Mouse (Mus musculus) kidney, adult 2 months (tissue): ENCODE measurements around the gene Gpr88. TPM values are rescaled to one million over a fixed set of nuclear protein-coding genes. Genes with fewer than 3 reads are reported as not detected.
"Not testable (repeated sequence)": the region's sequence is repeated elsewhere in the genome, so short reads cannot be mapped to it uniquely, and the experiment has no call there.

Experiments
- DNase-seq: peaks from one replicate; pipeline ENCODE4 v3.0.0; 2021
- H3K27ac ChIP-seq: fragments of 200-500 bp; 2 replicates; pipeline ENCODE4 v1.5.1; 2012; ENCODE audit warnings: low read depth, low read length, control low read depth, inconsistent platforms; ENCODE audit not compliant: insufficient read depth
- H3K27me3 ChIP-seq: fragments of 200-500 bp; replicated peaks from 2 replicates; pipeline ENCODE4 v1.6.1; 2012; ENCODE audit warnings: mild to moderate bottlenecking, moderate library complexity, low read length, inconsistent platforms; ENCODE audit not compliant: control insufficient read depth, insufficient read depth
- H3K36me3 ChIP-seq: fragments of 200-500 bp; 2 replicates; pipeline ENCODE4 v1.6.1; 2012; ENCODE audit warnings: mild to moderate bottlenecking, moderate library complexity, low read length, inconsistent platforms; ENCODE audit not compliant: control insufficient read depth, insufficient read depth
- H3K4me1 ChIP-seq: fragments of 200-500 bp; 2 replicates; pipeline ENCODE4 v1.6.1; 2011; ENCODE audit warnings: low read length; ENCODE audit not compliant: control insufficient read depth, insufficient read depth
- H3K4me3 ChIP-seq: fragments of 200-500 bp; 2 replicates; pipeline ENCODE4 v1.5.1; 2011; ENCODE audit warnings: mild to moderate bottlenecking, low read depth, low read length, control low read depth; ENCODE audit not compliant: insufficient read depth
- CTCF ChIP-seq: fragments of 200-500 bp; conservative IDR thresholded peaks from 2 replicates; pipeline ENCODE4 v1.5.1; 2011; ENCODE audit warnings: low read depth, mild to moderate bottlenecking, control low read depth, low read length, moderate library complexity, mixed read lengths; ENCODE audit not compliant: insufficient read depth, insufficient read length
- POLR2A ChIP-seq: fragments of 200-500 bp; IDR thresholded peaks from one replicate; pipeline ENCODE4 v1.6.1; 2011; ENCODE audit warnings: low read depth, low read length, control low read depth
- WGBS: fragments of 180-500 bp; shearing (Covaris S2); methylation state at CpG from one replicate; pipeline ENCODE4 v1.1.7; 2018; 5-methylcytosine and 5-hydroxymethylcytosine counted together
- polyA plus RNA-seq: library from polyadenylated mRNA; depleted of rRNA; stranded (reverse); fragments of >200 nt; gene quantifications from 2 replicates; pipeline ENCODE4 v1.2.3, GENCODE M21; 2012

The Gpr88 gene
- polyA plus RNA-seq, 1 experiment: 0.39 TPM

GRCm38 (mm10) chr3:116227383-116227782 is 25.9 kb downstream of the Gpr88 start:
- TF ChIP-seq CTCF (no peak), POLR2A (no peak)
- Histone ChIP-seq H3K36me3 (no peaks in the 10 kb centered on the region), H3K4me1 (no peaks in the 10 kb centered on the region), H3K27ac (no peak overlapping the region), H3K27me3 (no peaks in the 10 kb centered on the region), H3K4me3 (no peak overlapping the region)
- WGBS: 80% methylated on average over 5 of the region's 5 CpGs
- no peak for DNase-seq

DNA sequence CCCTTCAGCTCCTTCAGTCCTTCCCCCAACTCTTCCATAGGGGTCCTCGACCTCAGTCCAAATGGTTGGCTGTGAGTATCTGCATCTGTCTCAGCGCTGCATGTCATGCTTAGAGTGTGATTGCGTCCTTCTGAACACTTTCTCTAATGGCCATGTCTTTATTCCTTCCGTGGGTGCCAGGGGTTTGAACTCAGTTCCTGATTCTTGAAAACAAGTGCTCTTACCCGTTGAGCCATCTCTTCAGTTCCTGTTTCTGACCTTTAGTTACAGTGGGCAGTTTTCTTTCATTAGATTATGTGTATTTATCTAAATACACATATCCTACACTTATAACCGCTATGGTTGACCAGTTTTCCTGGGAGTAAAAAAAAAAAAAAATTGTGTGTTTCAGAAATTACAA is 26.4 kb downstream of the Gpr88 start:
- 90% methylated on average over 6 of the region's 6 CpGs for WGBS
- TF ChIP-seq CTCF (no peak), POLR2A (no peak)
- no peaks in the 10 kb centered on the region for H3K36me3 ChIP-seq
- no peak overlapping the region for H3K4me3 ChIP-seq
- DNase-seq: no peak
- no peaks in the 10 kb centered on the region for H3K27me3 ChIP-seq
- no peak overlapping the region for H3K27ac ChIP-seq
- H3K4me1 ChIP-seq: no peaks in the 10 kb centered on the region

GRCm38 (mm10) chr3:116222511-116223243 is 30.6 kb downstream of the Gpr88 start:
- Histone ChIP-seq H3K4me3 (no peak overlapping the region), H3K27ac (no peak overlapping the region)

DNA sequence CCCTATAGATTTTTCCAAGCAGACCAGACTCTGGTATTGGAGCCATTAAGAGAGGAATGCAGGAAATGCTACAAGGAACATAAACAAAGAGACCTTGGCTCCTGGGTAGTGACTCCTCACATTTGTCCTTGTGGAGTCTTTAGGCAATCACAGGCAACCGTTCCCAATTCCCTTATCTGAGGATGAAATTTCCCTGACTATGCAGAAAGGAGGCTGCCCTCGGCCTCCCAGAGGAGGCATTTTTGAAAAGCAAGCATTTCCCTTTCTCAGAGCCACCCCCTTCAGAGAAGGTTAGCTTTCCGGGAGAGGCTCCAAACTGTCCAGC is 31.7 kb downstream of the Gpr88 start:
- H3K27ac ChIP-seq: 0 out of 2 replicates have a peak overlapping the region, but pooled peaks have one; percentile 18
- WGBS: 39% methylated on average over 3 of the region's 3 CpGs
- H3K4me3 ChIP-seq: no peak overlapping the region
- H3K4me1 ChIP-seq: no peaks in the 10 kb centered on the region
- H3K27me3 ChIP-seq: no peaks in the 10 kb centered on the region
- H3K36me3 ChIP-seq: no peaks in the 10 kb centered on the region
- TF ChIP-seq CTCF (no peak), POLR2A (no peak)
- peak; percentile 54 for DNase-seq

More at GRCm38 (mm10) chr3:116222511-116223243, 30.6 kb downstream of the Gpr88 start:
- WGBS: 47% methylated on average over 17 of the region's 17 CpGs
- H3K4me1 ChIP-seq: no peaks in the 10 kb centered on the region
- no peaks in the 10 kb centered on the region for H3K27me3 ChIP-seq
- TF ChIP-seq POLR2A (no peak), CTCF (no peak)
- no peak for DNase-seq
- H3K36me3 ChIP-seq: no peaks in the 10 kb centered on the region

DNA sequence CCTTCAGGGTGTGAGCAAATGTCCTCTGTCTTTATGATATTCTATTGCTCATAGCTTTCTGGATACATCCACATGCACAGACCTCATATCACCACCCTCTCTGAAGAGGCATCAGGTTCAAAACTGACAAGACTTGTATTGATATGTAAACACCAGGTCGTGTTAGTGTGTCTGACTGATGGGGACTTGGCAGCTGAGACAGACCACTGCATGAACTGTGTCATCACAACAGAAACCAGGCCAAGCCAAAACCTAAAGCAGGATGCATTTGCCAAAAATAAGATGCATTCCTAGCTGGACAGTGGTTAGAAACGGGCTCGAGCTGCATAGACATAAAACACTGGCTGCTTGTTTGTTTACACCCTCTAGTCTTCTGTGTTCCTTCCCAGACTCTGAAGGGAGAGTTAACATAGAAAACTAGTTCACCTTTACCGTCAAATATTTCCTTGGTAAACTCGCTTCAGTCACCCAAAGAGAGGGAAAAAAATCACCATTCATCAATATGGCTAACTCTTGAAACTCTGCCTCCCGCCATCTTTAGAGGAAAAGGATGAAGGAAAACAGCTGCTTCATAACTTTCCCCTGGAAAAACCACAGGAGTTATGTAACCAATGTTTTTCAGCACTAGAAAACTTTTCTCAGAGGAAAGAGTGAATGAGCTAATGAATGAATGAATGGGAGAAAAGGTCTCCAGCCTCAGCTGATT is 32.2 kb downstream of the Gpr88 start:
- Histone ChIP-seq H3K4me3 (no peak overlapping the region), H3K4me1 (no peaks in the 10 kb centered on the region), H3K27ac (peak overlapping the region; percentile 1; the same call in 1 of the 2 replicates), H3K27me3 (no peaks in the 10 kb centered on the region), H3K36me3 (no peaks in the 10 kb centered on the region)
- WGBS: 73% methylated on average over 6 of the region's 6 CpGs
- no peak for DNase-seq
- TF ChIP-seq POLR2A: no peak
- TF ChIP-seq CTCF: no peak

GRCm38 (mm10) chr3:116217398-116217797 is 35.9 kb downstream of the Gpr88 start:
- H3K27me3 ChIP-seq, H3K27ac ChIP-seq, H3K4me3 ChIP-seq, H3K4me1 ChIP-seq, DNase-seq, H3K36me3 ChIP-seq: not testable (repeated sequence)
- WGBS: 90% methylated on average over 6 of the region's 6 CpGs

DNA sequence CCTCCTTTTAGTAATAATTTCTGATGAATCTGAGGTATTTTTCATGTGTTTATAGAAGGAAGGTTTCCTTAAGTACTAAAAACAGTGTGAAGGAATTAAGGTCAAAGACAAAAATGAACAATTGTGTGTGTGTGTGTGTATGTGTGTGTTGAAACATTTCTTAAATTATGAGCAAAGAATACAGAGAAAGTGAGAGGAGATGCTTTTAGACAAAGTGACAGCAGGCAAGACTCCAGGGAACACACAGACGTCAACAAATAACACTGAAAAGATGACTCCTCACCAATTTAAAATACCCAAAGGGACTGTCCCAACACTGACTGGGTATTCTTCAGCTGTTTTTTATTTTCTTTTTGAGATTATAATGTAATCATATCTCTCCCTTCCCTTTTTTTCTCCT is 37.0 kb downstream of the Gpr88 start:
- TF ChIP-seq CTCF: no peak
- no peak for TF ChIP-seq POLR2A
- 87% methylated on average over 1 of the region's 1 CpGs for WGBS
- Histone ChIP-seq H3K27ac (no peak overlapping the region), H3K36me3 (no peaks in the 10 kb centered on the region), H3K4me1 (no peaks in the 10 kb centered on the region), H3K4me3 (no peak overlapping the region), H3K27me3 (no peaks in the 10 kb centered on the region)
- DNase-seq: no peak
